27 mouse cellular contexts compared by ENCODE assay signal in the genomic region with DNA sequence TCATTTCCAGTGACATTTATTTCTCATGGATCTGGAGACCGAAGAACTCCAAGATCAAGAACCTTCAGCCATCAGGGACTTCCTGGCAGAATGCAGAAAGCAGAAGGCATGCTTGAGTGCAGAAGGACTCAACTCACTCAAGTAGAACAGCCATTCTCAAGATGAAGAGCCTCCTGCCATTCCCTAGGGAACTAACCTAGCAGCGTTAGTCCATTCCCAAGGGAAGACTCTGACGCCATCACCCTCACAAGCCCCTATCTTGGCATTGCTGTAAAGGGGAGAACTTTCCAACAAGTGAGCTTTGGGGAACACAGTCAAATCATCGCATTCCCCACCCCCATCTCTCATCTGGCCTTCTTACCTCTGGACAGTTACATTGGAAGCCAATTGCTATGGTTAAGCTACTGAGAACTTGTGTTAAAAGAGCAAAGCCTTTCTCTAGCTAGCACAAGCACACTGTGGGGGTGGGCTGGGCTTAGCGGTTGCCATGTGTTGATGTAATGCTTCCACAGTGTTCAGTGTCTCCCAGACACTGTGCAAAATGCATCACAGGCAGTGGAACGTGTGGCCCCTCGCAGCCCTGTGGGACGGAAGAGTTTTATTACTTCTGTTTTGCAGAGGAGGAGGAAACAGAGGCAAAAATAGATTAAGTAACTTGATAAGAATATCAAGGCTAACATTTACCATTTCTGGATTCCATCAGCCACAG. TPM values are rescaled to one million over a fixed set of nuclear protein-coding genes. Genes with fewer than 3 reads are reported as not detected.
DNase-seq lines count a peak whose midpoint lies in the region; ATAC-seq and TF ChIP-seq lines count a peak whose summit lies in the region.
"Had no signal": no experiment of that assay in that cellular context is flagged by ENCODE, and none has a peak within 500 bp of the region (broad histone marks: within the 10 kb centered on the region; RNA-seq: fewer than 3 reads in every experiment).

No protein-coding gene starts in this region.

- no peak for TF ChIP-seq CTCF in kidney, adult 2 months (conservative IDR thresholded peaks at IDR 0.05; ENCODE audit: insufficient read depth, insufficient read length, low read depth, low read length)
- no peak for TF ChIP-seq CTCF in CH12.LX (conservative IDR thresholded peaks at IDR 0.05 in 1 of 2, IDR thresholded peaks at IDR 0.05 in 1 of 2; ENCODE audit: low read depth in 2 of 2, low read length in 2 of 2)
- TF ChIP-seq CTCF in small intestine, adult 2 months (IDR thresholded peaks at IDR 0.05; ENCODE audit: extremely low read depth, insufficient read length, insufficient replicate concordance, low read depth, low read length) = no peak

- 70% methylated on average over 8 of the region's 8 CpGs for WGBS in kidney, adult 2 months
- WGBS in small intestine, adult 2 months = 62% methylated on average over 8 of the region's 8 CpGs
- 92% methylated on average over 8 of the region's 8 CpGs for WGBS in forebrain, embryonic 13.5 days

- TF ChIP-seq POLR2A in kidney, adult 2 months (IDR thresholded peaks at IDR 0.05; ENCODE audit: low read depth, low read length) = no peak
- no peak for TF ChIP-seq POLR2A in CH12.LX (IDR thresholded peaks at IDR 0.05; ENCODE audit: low read depth, low read length)
- TF ChIP-seq POLR2A in small intestine, adult 2 months (IDR thresholded peaks at IDR 0.05; ENCODE audit: low read depth, low read length) = no peak

- no peaks in the 10 kb centered on the region for H3K79me2 ChIP-seq in CH12.LX (replicated peaks; ENCODE audit: control insufficient read depth, extremely low read depth, insufficient read depth, poor library complexity, severe bottlenecking)

- H3K4me3 ChIP-seq in kidney, adult 2 months (ENCODE audit: insufficient read depth, low read depth, low read length) = no peak overlapping the region
- H3K4me3 ChIP-seq in CH12.LX (replicated peaks in 1 of 3; ENCODE audit: low read depth in 2 of 3, low read length in 2 of 3, poor library complexity in 1 of 3) = no peak overlapping the region
- H3K4me3 ChIP-seq in small intestine, adult 2 months (ENCODE audit: low read depth, low read length) = no peak overlapping the region
- no peak overlapping the region for H3K4me3 ChIP-seq in forebrain, embryonic 13.5 days
- H3K4me3 ChIP-seq: forebrain, embryonic 10.5 days; hindbrain, embryonic 12.5 days; intestine, embryonic 15.5 days had no signal

- no peaks in the 10 kb centered on the region for H3K36me3 ChIP-seq in kidney, adult 2 months (ENCODE audit: control insufficient read depth, insufficient read depth, low read length)
- H3K36me3 ChIP-seq in CH12.LX (replicated peaks in 1 of 2; ENCODE audit: control insufficient read depth in 1 of 2, insufficient read depth in 1 of 2, low read length in 1 of 2) = no peaks in the 10 kb centered on the region
- no peaks in the 10 kb centered on the region for H3K36me3 ChIP-seq in small intestine, adult 2 months (ENCODE audit: control insufficient read depth, insufficient read depth, low read length)
- H3K36me3 ChIP-seq in forebrain, embryonic 13.5 days (ENCODE audit: poor library complexity, severe bottlenecking) = no peaks in the 10 kb centered on the region
- H3K36me3 ChIP-seq: forebrain, embryonic 10.5 days; hindbrain, embryonic 12.5 days; intestine, embryonic 15.5 days had no signal

- dilution Hi-C loops in CH12.LX (cut with MboI; ENCODE audit: extremely low pct_ligation_motif_present, extremely low pct_unique_long_range_greater_than_20kb, low sequenced_read_pairs) = no loop called here

- no peak overlapping the region for H3K27ac ChIP-seq in kidney, adult 2 months (ENCODE audit: insufficient read depth, low read depth, low read length)
- H3K27ac ChIP-seq in CH12.LX (ENCODE audit: insufficient read depth, low read depth) = peak overlapping the region; percentile 23
- peak overlapping the region; percentile 83 for H3K27ac ChIP-seq in small intestine, adult 2 months (ENCODE audit: insufficient read depth, low read depth, low read length)
- H3K27ac ChIP-seq in forebrain, embryonic 13.5 days = no peak overlapping the region
- H3K27ac ChIP-seq: forebrain, embryonic 10.5 days; hindbrain, embryonic 12.5 days; intestine, embryonic 15.5 days had no signal

- TF ChIP-seq RAD21 in CH12.LX (IDR thresholded peaks at IDR 0.05; ENCODE audit: low read depth, low read length) = no peak

- in situ Hi-C loops in CH12.LX (cut with MboI; ENCODE audit: low pct_ligation_motif_present, low pct_unique_long_range_greater_than_20kb, low sequenced_read_pairs) = loop anchor here (5.0 to 10.0 kb wide), 2 partner anchors 36 to 109 kb away; no protein-coding TSS in a partner anchor

- ATAC-seq in forebrain, embryonic 13.5 days = no peak
- ATAC-seq: CD4-positive, CD25-positive, alpha-beta regulatory T cell, adult 4 months; forebrain, embryonic 14.5 days; forebrain, postnatal 0 days; hindbrain, embryonic 16.5 days; Patski had no signal

- peak; percentile 41 for TF ChIP-seq EP300 in CH12.LX (IDR thresholded peaks at IDR 0.05; ENCODE audit: low read length)

- peak; percentile 27 for DNase-seq in kidney, adult 2 months
- DNase-seq in kidney, adult 18-20 months = no peak
- peak; percentile 73 for DNase-seq in CH12.LX (ENCODE audit: extremely low read depth)
- no peak for DNase-seq in ovary, postnatal 10 days (ENCODE audit: low spot score)
- DNase-seq: adrenal gland, postnatal 10 days; adrenal gland, postnatal 36 days; cerebellum, adult 18-20 months; cerebellum, adult 9-10 months; cerebellum, postnatal 14 days; forebrain, postnatal 0 days; heart, adult 11 months had no signal

- H3K4me2 ChIP-seq in CH12.LX (ENCODE audit: insufficient read depth, low read depth, poor library complexity, severe bottlenecking) = no peak overlapping the region
- no peak overlapping the region for H3K4me2 ChIP-seq in forebrain, embryonic 13.5 days
- H3K4me2 ChIP-seq: heart, embryonic 11.5 days; hindbrain, embryonic 12.5 days; intestine, embryonic 15.5 days had no signal

- H3K9me3 ChIP-seq in CH12.LX (replicated peaks; ENCODE audit: low read length) = no peaks in the 10 kb centered on the region
- no peaks in the 10 kb centered on the region for H3K9me3 ChIP-seq in forebrain, embryonic 13.5 days (replicated peaks)
- H3K9me3 ChIP-seq: forebrain, embryonic 10.5 days; hindbrain, embryonic 12.5 days; intestine, embryonic 15.5 days had no signal

- H3K9ac ChIP-seq in CH12.LX (ENCODE audit: insufficient read depth, low read depth) = no peak overlapping the region
- no peak overlapping the region for H3K9ac ChIP-seq in forebrain, embryonic 13.5 days
- H3K9ac ChIP-seq: forebrain, postnatal 0 days; hindbrain, embryonic 12.5 days; intestine, embryonic 15.5 days had no signal

- peaks cover 30% of the 10 kb centered on the region for H3K4me1 ChIP-seq in kidney, adult 2 months (ENCODE audit: control insufficient read depth, insufficient read depth, low read length)
- peaks cover 21 to 32% of the 10 kb centered on the region in 2 experiments for H3K4me1 ChIP-seq in CH12.LX (ENCODE audit: control insufficient read depth in 1 of 2, insufficient read depth in 2 of 2)
- peaks cover 36% of the 10 kb centered on the region for H3K4me1 ChIP-seq in small intestine, adult 2 months (ENCODE audit: control insufficient read depth, insufficient read depth, insufficient read length, low read length)
- H3K4me1 ChIP-seq in forebrain, embryonic 13.5 days = peaks cover 4% of the 10 kb centered on the region; the same call in 1 of the 2 replicates

- no peaks in the 10 kb centered on the region for H3K27me3 ChIP-seq in kidney, adult 2 months (replicated peaks; ENCODE audit: control insufficient read depth, insufficient read depth, low read length)
- H3K27me3 ChIP-seq in CH12.LX (replicated peaks) = no peaks in the 10 kb centered on the region
- H3K27me3 ChIP-seq in small intestine, adult 2 months (ENCODE audit: control insufficient read depth, insufficient read depth, low read length) = no peaks in the 10 kb centered on the region
- H3K27me3 ChIP-seq in forebrain, embryonic 13.5 days = peaks cover 16% of the 10 kb centered on the region
- H3K27me3 ChIP-seq: Patski had no signal

TF ChIP-seq in CH12.LX, 34 proteins besides CTCF, POLR2A, EP300 and RAD21 (continues in another document):
- TF ChIP-seq HCFC1 (IDR thresholded peaks at IDR 0.05; ENCODE audit: low read depth, low read length) (no peak), NELFE (IDR thresholded peaks at IDR 0.05; ENCODE audit: low read depth, low read length) (0 out of 2 replicates have a peak, but pooled peaks have one; percentile 12), TCF12 (IDR thresholded peaks at IDR 0.05; ENCODE audit: low read depth, low read length) (no peak), MAZ (IDR thresholded peaks at IDR 0.05; ENCODE audit: low read depth, low read length) (no peak), POLR2AphosphoS2 (IDR thresholded peaks at IDR 0.05; ENCODE audit: low read depth, low read length) (no peak), CHD2 (IDR thresholded peaks at IDR 0.05; ENCODE audit: low read length) (peak; percentile 41; the same call in 1 of the 2 replicates)

RNA-seq across cellular contexts. Expression of a gene that starts 4.4 kb away (rescaled TPM):
- 2.9 TPM in 2 replicates for polyA plus RNA-seq in kidney, adult 2 months (2012; rRNA removed)
- total RNA-seq in CH12.LX (2012; rRNA removed) = 0.08 and 0.13 TPM in 2 replicates
- 0.09 TPM in 1 of 2 replicates, not detected in the other for total RNA-seq in CH12.LX (2014; rRNA removed)
- 0.12 TPM in 1 of 2 replicates, not detected in the other for polyA plus RNA-seq in CH12.LX (2012; ENCODE audit: insufficient read length, low read depth)
- 1.5 TPM in 1 of 2 replicates, not detected in the other for polyA plus RNA-seq in small intestine, adult 2 months (2012; rRNA removed)
- not detected in 2 replicates for polyA plus RNA-seq in forebrain, embryonic 13.5 days (2015; fragmentation: Nextera tagmentation; extraction: Ambion mirVana)
- total RNA-seq: forebrain, postnatal 0 days; hematopoietic stem cell, adult 5-6 weeks had no signal
- polyA plus RNA-seq: CD4-positive, CD25-positive, alpha-beta regulatory T cell, adult 4 months; embryonic facial prominence, embryonic 11.5 days; forebrain, embryonic 10.5 days; forebrain, embryonic 14.5 days; forebrain, postnatal 0 days; Patski had no signal

RNA-seq across cellular contexts. Expression of a gene that starts 18.3 kb away (rescaled TPM):
- 0.27 and 0.48 TPM in 2 replicates for polyA plus RNA-seq in kidney, adult 2 months (2012; rRNA removed)
- total RNA-seq in CH12.LX (2012; rRNA removed) (3.4 and 3.5 TPM in 2 replicates), CH12.LX (2014; rRNA removed) (0.67 and 0.89 TPM in 2 replicates)
- 1.6 and 1.7 TPM in 2 replicates for polyA plus RNA-seq in CH12.LX (2012; ENCODE audit: insufficient read length, low read depth)
- 2.0 and 6.0 TPM in 2 replicates for polyA plus RNA-seq in small intestine, adult 2 months (2012; rRNA removed)
- polyA plus RNA-seq in forebrain, embryonic 13.5 days (2015; fragmentation: Nextera tagmentation; extraction: Ambion mirVana) = 0.73 and 0.92 TPM in 2 replicates
- total RNA-seq: hematopoietic stem cell, adult 5-6 weeks had no signal
- polyA plus RNA-seq: CD4-positive, CD25-positive, alpha-beta regulatory T cell, adult 4 months; Patski had no signal

RNA-seq across cellular contexts. Expression of a gene that starts 37.9 kb away (rescaled TPM):
- 1.2 TPM in 2 replicates for polyA plus RNA-seq in kidney, adult 2 months (2012; rRNA removed)
- total RNA-seq in CH12.LX (2012; rRNA removed) (126 and 184 TPM in 2 replicates), CH12.LX (2014; rRNA removed) (142 and 155 TPM in 2 replicates)
- 170 and 187 TPM in 2 replicates for polyA plus RNA-seq in CH12.LX (2012; ENCODE audit: insufficient read length, low read depth)
- 0.14 and 0.57 TPM in 2 replicates for polyA plus RNA-seq in small intestine, adult 2 months (2012; rRNA removed)
- 0.29 and 0.63 TPM in 2 replicates for polyA plus RNA-seq in forebrain, embryonic 13.5 days (2015; fragmentation: Nextera tagmentation; extraction: Ambion mirVana)
- total RNA-seq: heart, adult 8-10 months; heart, postnatal 25 days; hematopoietic stem cell, adult 5-6 weeks had no signal
- polyA plus RNA-seq: heart, embryonic 11.5 days; heart, embryonic 14.5 days; heart, postnatal 0 days; Patski had no signal

RNA-seq across cellular contexts. Expression of a gene that starts 40.0 kb away (rescaled TPM):
- 31.7 and 34.6 TPM in 2 replicates for polyA plus RNA-seq in kidney, adult 2 months (2012; rRNA removed)
- total RNA-seq in CH12.LX (2012; rRNA removed) (not detected in 2 replicates), CH12.LX (2014; rRNA removed) (not detected in 2 replicates)
- polyA plus RNA-seq in CH12.LX (2012; ENCODE audit: insufficient read length, low read depth) = not detected in 2 replicates
- polyA plus RNA-seq in small intestine, adult 2 months (2012; rRNA removed) = 5.6 and 36.2 TPM in 2 replicates
- polyA plus RNA-seq in forebrain, embryonic 13.5 days (2015; fragmentation: Nextera tagmentation; extraction: Ambion mirVana) = 0.81 and 1.4 TPM in 2 replicates
- polyA plus RNA-seq: CD4-positive, CD25-positive, alpha-beta regulatory T cell, adult 4 months; Patski had no signal

Comparison
In these comparisons a context has a peak if more than half of its experiments do, and no peak if none do; other contexts are left out.
1. DNase-seq: peak in kidney, adult 2 months (single experiment) and CH12.LX (single experiment); none in kidney, adult 18-20 months (single experiment) and ovary, postnatal 10 days (single experiment).
2. H3K27ac ChIP-seq: peak in CH12.LX (single experiment) and small intestine, adult 2 months (single experiment); none in kidney, adult 2 months (single experiment) and forebrain, embryonic 13.5 days (single experiment).
3. RNA of a gene that starts 37.9 kb away (polyA plus RNA-seq): 170 to 187 TPM in CH12.LX; 1.2 TPM in kidney, adult 2 months, 0.29 to 0.63 TPM in forebrain, embryonic 13.5 days and 0.14 to 0.57 TPM in small intestine, adult 2 months; every median in the first group is over 10 times any median in the second.